Mouse (Mus musculus): ENCODE results near the gene Socs7. TPM values are rescaled to one million over a fixed set of nuclear protein-coding genes. Genes with fewer than 3 reads are reported as not detected.

Socs7 gene
- polyA plus RNA-seq (2021; fragmentation: Nextera tagmentation): 4.9 and 5.1 TPM in 2 replicates
- long read RNA-seq, experiment 1, partial matches to known transcripts: 0 of 34 reads
- long read RNA-seq, experiment 1, other reads (novel, unspliced or antisense): 34 of 34 reads
- long read RNA-seq, experiment 2, full-length matches to known transcripts: 2 of 49 reads
- long read RNA-seq, experiment 2, partial matches to known transcripts: 2 of 49 reads
- long read RNA-seq, experiment 2, other reads (novel, unspliced or antisense): 45 of 49 reads

DNA sequence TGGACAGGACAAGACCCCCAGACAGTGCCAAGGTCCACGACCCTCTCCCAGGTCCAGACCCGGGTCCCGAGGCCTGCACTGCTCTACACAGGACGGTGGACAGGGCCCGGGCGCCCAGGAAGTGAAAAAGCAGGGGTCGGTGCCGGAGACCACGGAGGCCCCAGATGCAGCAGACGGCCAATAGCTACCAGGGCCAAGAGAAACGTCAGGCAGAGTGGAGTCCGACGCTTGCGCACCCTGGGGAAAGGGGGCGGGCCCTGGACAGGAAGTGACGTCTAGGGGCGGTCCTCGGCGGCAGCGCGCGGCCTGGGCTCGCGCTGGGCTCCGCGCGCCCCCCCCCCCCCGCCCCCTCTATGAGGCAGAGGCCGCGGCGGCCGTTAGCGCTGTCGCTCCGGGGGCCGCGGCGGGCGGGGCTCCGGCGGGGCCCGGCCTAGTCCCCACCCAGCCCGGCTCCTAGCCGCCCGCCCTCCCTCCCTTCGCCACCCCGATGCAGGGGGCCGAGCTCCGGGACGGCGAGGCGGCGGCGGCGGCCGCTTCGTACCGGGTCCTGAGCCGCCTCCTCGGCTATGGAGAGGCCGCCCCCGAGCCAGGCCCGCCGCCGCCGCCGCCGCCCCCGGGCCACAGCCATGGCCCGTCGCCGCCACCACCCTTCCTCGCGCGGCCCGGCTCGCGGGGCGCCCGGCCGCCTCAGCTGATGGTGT is at the start of gene Socs7:
Gene Socs7, plus strand, starts transcription at position 604 of the 701 bp plus-strand sequence.

DNA sequence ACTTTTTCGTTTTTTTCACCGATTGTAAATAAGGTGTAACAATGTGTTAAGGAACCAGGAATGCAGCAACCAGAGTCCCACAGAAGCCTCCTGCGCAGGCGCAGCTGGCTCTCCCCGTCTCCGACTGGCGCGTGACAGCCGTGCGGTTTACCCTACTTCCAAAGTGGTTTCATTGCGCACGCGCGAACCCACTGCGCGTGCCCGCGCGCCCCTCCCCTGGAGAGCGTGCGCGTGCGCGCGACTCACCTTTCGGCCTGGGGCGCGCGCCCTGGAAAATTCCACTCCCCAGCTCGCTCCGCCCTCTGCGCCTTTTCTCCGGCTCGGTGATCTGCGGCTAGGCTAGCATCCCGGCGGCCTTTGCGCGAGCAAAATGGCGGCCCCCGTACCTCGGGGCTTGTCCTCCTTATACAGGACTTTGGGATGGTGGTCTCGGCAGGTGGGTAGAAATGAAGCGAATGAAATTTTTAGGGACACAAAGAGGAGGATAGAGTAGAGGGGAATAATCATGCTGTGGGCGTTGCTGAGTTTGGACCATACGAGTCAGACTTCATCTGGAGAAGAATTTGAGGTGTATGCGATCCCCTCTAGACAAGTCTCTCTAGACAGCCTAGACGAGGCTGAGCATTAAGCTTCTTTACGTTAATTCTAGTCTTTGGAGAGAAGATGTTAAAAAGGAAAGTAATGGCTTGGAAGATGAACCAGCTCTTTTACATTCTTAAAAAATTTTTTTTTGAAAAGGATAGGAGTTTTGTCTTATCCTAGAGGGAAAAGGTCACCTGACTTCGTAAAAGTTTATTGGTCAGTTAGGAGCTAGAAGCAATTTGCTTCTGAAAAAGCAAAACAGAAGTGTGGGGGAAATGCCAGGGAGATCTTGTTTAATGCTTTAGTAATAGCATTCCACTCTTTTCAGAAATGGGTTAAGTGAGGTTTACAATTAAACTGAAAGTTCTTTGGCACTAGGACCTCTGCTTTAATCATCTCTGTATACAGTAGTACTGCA is 46.5 kb upstream of the Socs7 start, which contains the start of gene Mrpl45:
Gene Mrpl45, plus strand, starts transcription at position 213 of the 1,000 bp plus-strand sequence.

DNA sequence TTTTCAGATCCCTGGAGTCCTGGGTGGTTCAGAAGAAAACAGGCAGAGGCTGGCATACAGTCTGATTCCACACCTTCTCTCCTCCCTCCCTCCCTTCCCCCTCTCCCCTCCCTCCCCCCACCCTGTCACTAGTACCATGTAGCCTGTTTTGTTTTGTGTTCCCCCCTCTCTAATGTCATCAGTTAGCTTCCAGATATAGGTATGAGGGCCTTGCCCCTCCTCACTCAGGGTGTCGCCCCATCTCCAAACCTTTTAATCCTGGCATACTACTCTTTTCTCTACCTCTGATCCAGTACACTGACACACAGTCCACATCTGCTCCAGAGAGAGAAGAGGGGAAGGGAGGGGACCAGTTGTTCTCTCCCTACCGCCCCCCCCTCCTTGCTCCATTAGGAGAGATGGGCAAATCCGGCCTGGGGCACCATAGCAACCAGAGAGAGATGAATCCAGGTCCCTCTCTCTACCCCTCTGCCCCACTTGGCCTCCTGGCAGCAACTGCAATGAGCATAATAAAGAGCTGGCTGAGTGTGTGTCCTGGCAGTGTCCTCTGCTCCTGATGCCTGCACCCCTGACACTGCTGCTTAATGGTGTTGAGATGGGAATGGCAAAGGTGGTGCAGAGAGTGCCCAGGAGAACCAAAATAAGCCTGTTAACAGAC is 10.2 kb upstream of the Socs7 start, which contains the start of gene Gpr179:
Gene Gpr179, minus strand, starts transcription at position 51 of the 658 bp plus-strand sequence.

DNA sequence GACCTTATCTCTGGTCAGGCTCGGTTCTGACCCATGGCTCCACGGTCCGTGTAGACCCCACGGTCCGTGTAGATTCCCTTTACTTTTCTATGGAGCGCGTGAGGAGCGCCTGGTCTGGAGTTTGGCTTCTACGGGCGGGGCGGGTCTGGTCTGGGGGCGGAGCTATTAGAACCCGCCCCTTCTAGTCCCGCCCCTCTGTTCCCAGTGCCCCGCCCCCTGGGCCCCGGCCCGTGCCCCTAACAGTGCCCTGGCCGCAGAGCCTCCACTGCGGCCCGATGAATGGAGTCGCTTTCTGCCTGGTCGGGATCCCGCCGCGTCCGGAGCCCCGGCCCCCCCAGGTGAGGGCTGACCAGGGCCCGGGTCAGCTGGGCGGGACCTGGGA is 53.0 kb downstream of the Socs7 start, which contains the start of gene Arhgap23:
Gene Arhgap23, plus strand, starts transcription at position 204 of the 382 bp plus-strand sequence.

Other genes with a start within 250 kb of the Socs7 start
- gene Tbx21, start 247.2 kb upstream of the Socs7 start, polyA plus RNA-seq (2021; fragmentation: Nextera tagmentation): 0.06 and 0.08 TPM in 2 replicates
- 1.4 and 2.1 TPM in 2 replicates for gene Tbkbp1, start 211.1 kb upstream of the Socs7 start, polyA plus RNA-seq (2021; fragmentation: Nextera tagmentation)
- 9.9 and 11.3 TPM in 2 replicates for gene Kpnb1, start 174.7 kb upstream of the Socs7 start, polyA plus RNA-seq (2021; fragmentation: Nextera tagmentation)
- 56.7 and 72.4 TPM in 2 replicates for gene Npepps, start 81.9 kb upstream of the Socs7 start, polyA plus RNA-seq (2021; fragmentation: Nextera tagmentation)
- gene Mrpl45, start 46.8 kb upstream of the Socs7 start, polyA plus RNA-seq (2021; fragmentation: Nextera tagmentation): 46.8 and 49.9 TPM in 2 replicates
- gene Gpr179, start 10.5 kb upstream of the Socs7 start, polyA plus RNA-seq (2021; fragmentation: Nextera tagmentation): 0.09 and 0.19 TPM in 2 replicates
- 8.5 and 10.1 TPM in 2 replicates for gene Arhgap23, start 53.0 kb downstream of the Socs7 start, polyA plus RNA-seq (2021; fragmentation: Nextera tagmentation)
- gene 4933428G20Rik, start 137.8 kb downstream of the Socs7 start, polyA plus RNA-seq (2021; fragmentation: Nextera tagmentation): not detected in 2 replicates
- 4.8 and 6.1 TPM in 2 replicates for gene Srcin1, start 213.6 kb downstream of the Socs7 start, polyA plus RNA-seq (2021; fragmentation: Nextera tagmentation)